Mouse (Mus musculus) gastrocnemius, postnatal 25 days (tissue): ENCODE data around the gene Aste1. TPM values are rescaled to one million over a fixed set of nuclear protein-coding genes. Genes with fewer than 3 reads are reported as not detected.

Experiments used
- total RNA-seq, 2 experiments: library from RNA; stranded (reverse); gene quantifications; 1 replicate in 1 of 2; 2 replicates in 1 of 2; pipeline ENCODE4 v1.2.3; 2021

Gene Aste1
- total RNA-seq, 2 experiments from 2014 or later: 2.4 to 3.3 TPM

Other genes with a start within 250 kb of the Aste1 start
- not detected for gene Nek11, start 132 bp downstream of the Aste1 start, total RNA-seq
- gene Atp2c1, start 131.9 kb downstream of the Aste1 start, total RNA-seq: 10 to 100 TPM; 28.6 to 29.0 TPM
- gene Pik3r4, start 247.6 kb downstream of the Aste1 start, total RNA-seq: 10 to 100 TPM in 1 of 2 experiments, 1 to 10 TPM in 1; 9.6 to 10.2 TPM